Mouse (Mus musculus) midbrain, embryonic 14.5 days (tissue): ENCODE data around the gene Arpc1b. TPM values are rescaled to one million over a fixed set of nuclear protein-coding genes. Genes with fewer than 3 reads are reported as not detected.
"Not testable (repeated sequence)": the region's sequence is repeated elsewhere in the genome, so short reads cannot be mapped to it uniquely, and the experiment has no call there.

Experiments used
- ATAC-seq: fragments of 200-750 bp; cut with Nextera tagmentation; 2 replicates; pipeline ENCODE4 v1.8.0; 2017; ENCODE audit warnings: moderate number of reproducible peaks, moderate library complexity; ENCODE audit not compliant: low FRiP score, low TSS enrichment
- DNase-seq: peaks from one replicate; pipeline ENCODE4 v3.0.0-alpha.2; 2015
- H3K27ac ChIP-seq: fragments of 300-500 bp; sonication (generic); replicated peaks from 2 replicates; pipeline ENCODE4 v1.5.1; 2014; ENCODE audit warnings: mild to moderate bottlenecking, low read depth, low read length, moderate library complexity
- H3K27me3 ChIP-seq: fragments of 300-500 bp; sonication (generic); 2 replicates; pipeline ENCODE4 v1.6.1; 2014; ENCODE audit warnings: low read length, control low read depth, mixed read lengths; ENCODE audit not compliant: control insufficient read depth, insufficient read depth
- H3K36me3 ChIP-seq: fragments of 300-500 bp; sonication (generic); 2 replicates; pipeline ENCODE4 v1.6.1; 2014; ENCODE audit warnings: low read length, control low read depth; ENCODE audit not compliant: control insufficient read depth, insufficient read depth
- H3K4me1 ChIP-seq: fragments of 300-500 bp; sonication (generic); 2 replicates; pipeline ENCODE4 v1.6.1; 2014; ENCODE audit warnings: mild to moderate bottlenecking, antibody characterized with exemption, low read length, control low read depth; ENCODE audit not compliant: control insufficient read depth, insufficient read depth
- H3K4me2 ChIP-seq: fragments of 300-500 bp; sonication (generic); 2 replicates; pipeline ENCODE4 v1.6.1; 2014; ENCODE audit warnings: mild to moderate bottlenecking, low read length, moderate library complexity
- H3K4me3 ChIP-seq: fragments of 300-500 bp; sonication (generic); replicated peaks from 2 replicates; pipeline ENCODE4 v1.5.1; 2014; ENCODE audit warnings: low read depth, low read length
- H3K9ac ChIP-seq: fragments of 300-500 bp; sonication (generic); replicated peaks from 2 replicates; pipeline ENCODE4 v1.6.1; 2014; ENCODE audit warnings: mild to moderate bottlenecking, low read length, moderate library complexity
- H3K9me3 ChIP-seq: fragments of 300-500 bp; sonication (generic); 2 replicates; pipeline ENCODE4 v1.6.1; 2016; ENCODE audit warnings: low read length, control low read depth, mixed read lengths; ENCODE audit not compliant: control insufficient read depth
- WGBS: fragments of 180-500 bp; shearing (Covaris S2); extraction: QIAGEN DNeasy Blood & Tissue Kit; methylation state at CpG from one replicate; pipeline ENCODE4 v1.1.7; 2014; 5-methylcytosine and 5-hydroxymethylcytosine counted together
- polyA plus RNA-seq: library from polyadenylated mRNA; unstranded; fragments of >200 nt; fragmentation: Nextera tagmentation; extraction: Ambion mirVana; gene quantifications from 2 replicates; pipeline ENCODE4 v1.2.1, GENCODE M21; 2014

The Arpc1b gene
- polyA plus RNA-seq, 1 experiment from 2014 or later, result 39.4 TPM

GRCm38 (mm10) chr5:145116916-145117315, 2.9 kb downstream of the Arpc1b start:
- no peak overlapping the region for H3K9ac ChIP-seq
- peaks cover 15% of the 10 kb centered on the region; the same call in 1 of the 2 replicates for H3K27me3 ChIP-seq
- no peak overlapping the region for H3K4me3 ChIP-seq
- no peak overlapping the region for H3K27ac ChIP-seq
- 0 out of 2 replicates have a peak, but pooled peaks cover 3% of the 10 kb centered on the region for H3K4me1 ChIP-seq
- DNase-seq (peak; percentile 51), ATAC-seq (no peak)
- no peaks in the 10 kb centered on the region for H3K36me3 ChIP-seq
- 49% methylated on average over 10 of the region's 10 CpGs for WGBS
- H3K4me2 ChIP-seq, result no peak overlapping the region
- no peaks in the 10 kb centered on the region for H3K9me3 ChIP-seq

DNA sequence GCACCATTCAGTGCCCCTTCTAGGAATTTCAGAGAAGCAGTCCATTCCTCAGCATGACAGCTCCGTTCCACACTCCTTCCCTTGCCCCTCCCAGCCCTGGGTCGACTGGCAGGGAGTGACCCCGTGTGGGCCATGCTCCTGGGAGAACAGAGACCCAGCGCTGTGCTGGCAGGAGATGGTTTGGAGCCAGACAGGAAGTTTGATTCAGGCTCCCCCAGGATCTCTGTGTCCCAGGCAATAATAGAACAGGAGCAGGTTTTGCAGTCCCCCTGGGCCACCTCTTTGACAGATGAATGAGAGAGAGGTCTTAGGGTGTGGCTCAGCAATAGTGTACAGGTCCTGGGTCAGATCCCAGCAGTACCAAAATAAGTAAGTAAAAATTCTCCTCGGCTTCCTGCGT, 4.0 kb downstream of the Arpc1b start:
- WGBS, result 72% methylated on average over 6 of the region's 6 CpGs
- Histone ChIP-seq H3K4me2 (no peak overlapping the region), H3K9me3 (no peaks in the 10 kb centered on the region), H3K36me3 (no peaks in the 10 kb centered on the region), H3K27me3 (peaks cover 15% of the 10 kb centered on the region; the same call in 1 of the 2 replicates), H3K9ac (no peak overlapping the region), H3K27ac (no peak overlapping the region), H3K4me3 (no peak overlapping the region), H3K4me1 (0 out of 2 replicates have a peak, but pooled peaks cover 3% of the 10 kb centered on the region)
- DNase-seq (no peak), ATAC-seq (no peak)

- Histone ChIP-seq H3K27ac (no peak overlapping the region), H3K9ac (no peak overlapping the region), H3K4me3 (no peak overlapping the region), H3K4me2 (no peak overlapping the region), H3K4me1 (0 out of 2 replicates have a peak, but pooled peaks cover 3% of the 10 kb centered on the region), H3K27me3 (peaks cover 12% of the 10 kb centered on the region; the same call in 1 of the 2 replicates), H3K36me3 (no peaks in the 10 kb centered on the region), H3K9me3 (no peaks in the 10 kb centered on the region)
- WGBS, result 88% methylated on average over 5 of the region's 5 CpGs
- no peak for ATAC-seq
- DNase-seq, result no peak
Measured at GRCm38 (mm10) chr5:145118461-145118860, 4.4 kb downstream of the Arpc1b start.

DNA sequence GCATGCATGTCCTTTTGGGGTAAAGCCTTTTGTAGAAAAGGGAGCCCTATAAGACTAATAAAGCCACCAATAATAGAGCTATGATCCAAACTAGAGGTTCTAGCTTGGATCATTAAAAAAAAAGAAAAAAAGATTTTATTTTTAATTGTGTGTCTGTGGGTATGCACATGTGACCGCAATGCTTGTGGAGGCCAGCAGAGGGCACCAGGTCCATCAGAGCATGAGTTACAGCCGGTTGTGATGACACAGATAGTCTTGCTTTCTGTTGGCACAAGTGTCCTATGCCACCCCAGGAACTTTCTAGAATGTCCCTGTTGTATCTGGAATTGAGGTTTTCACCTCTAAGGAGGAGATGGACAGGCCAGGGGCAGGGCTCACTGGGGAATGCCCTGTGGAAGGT, 5.4 kb downstream of the Arpc1b start:
- Histone ChIP-seq H3K36me3 (peaks cover 3% of the 10 kb centered on the region; the same call in 1 of the 2 replicates), H3K4me2 (no peak overlapping the region), H3K4me3 (no peak overlapping the region), H3K4me1 (0 out of 2 replicates have a peak, but pooled peaks cover 3% of the 10 kb centered on the region), H3K9ac (no peak overlapping the region), H3K27me3 (peaks cover 6% of the 10 kb centered on the region; the same call in 1 of the 2 replicates), H3K27ac (no peak overlapping the region), H3K9me3 (no peaks in the 10 kb centered on the region)
- DNase-seq (no peak), ATAC-seq (no peak)
- 89% methylated on average over 2 of the region's 2 CpGs for WGBS

GRCm38 (mm10) chr5:145120921-145121320, 6.9 kb downstream of the Arpc1b start:
- no peak overlapping the region for H3K4me3 ChIP-seq
- no peak overlapping the region for H3K27ac ChIP-seq
- no peak overlapping the region for H3K9ac ChIP-seq
- H3K27me3 ChIP-seq, result no peaks in the 10 kb centered on the region
- H3K9me3 ChIP-seq, result no peaks in the 10 kb centered on the region
- peaks cover 15% of the 10 kb centered on the region for H3K36me3 ChIP-seq
- no peaks in the 10 kb centered on the region for H3K4me1 ChIP-seq
- ATAC-seq (no peak), DNase-seq (no peak)
- WGBS, result 81% methylated on average over 7 of the region's 7 CpGs
- no peak overlapping the region for H3K4me2 ChIP-seq

- Histone ChIP-seq H3K4me2 (no peak overlapping the region), H3K27me3 (no peaks in the 10 kb centered on the region), H3K4me1 (no peaks in the 10 kb centered on the region), H3K4me3 (no peak overlapping the region), H3K9ac (no peak overlapping the region), H3K9me3 (no peaks in the 10 kb centered on the region), H3K36me3 (peaks cover 36% of the 10 kb centered on the region), H3K27ac (no peak overlapping the region)
- DNase-seq, result no peak
- 97% methylated on average over 19 of the region's 19 CpGs for WGBS
- no peak for ATAC-seq
Measured at GRCm38 (mm10) chr5:145123396-145123795, 9.4 kb downstream of the Arpc1b start.

DNA sequence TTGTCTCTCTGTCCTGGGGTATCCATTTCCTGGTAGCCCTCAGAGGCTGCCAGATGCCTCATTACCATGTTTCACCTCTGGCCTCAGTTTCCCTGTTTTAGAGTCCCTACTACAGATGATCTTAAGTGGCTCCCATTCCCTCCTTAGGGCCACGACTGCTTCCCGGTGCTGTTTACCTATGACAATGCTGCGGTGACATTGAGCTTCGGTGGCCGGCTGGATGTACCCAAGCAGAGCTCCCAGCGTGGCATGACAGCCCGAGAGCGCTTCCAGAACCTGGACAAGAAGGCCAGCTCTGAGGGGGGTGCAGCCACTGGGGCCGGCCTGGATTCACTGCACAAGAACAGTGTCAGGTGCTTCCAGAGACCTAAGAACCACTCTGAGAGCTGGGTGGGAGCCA, 12.6 kb downstream of the Arpc1b start:
- Histone ChIP-seq H3K4me1 (no peaks in the 10 kb centered on the region), H3K27me3 (no peaks in the 10 kb centered on the region), H3K9ac (no peak overlapping the region), H3K9me3 (no peaks in the 10 kb centered on the region), H3K4me2 (no peak overlapping the region), H3K27ac (no peak overlapping the region), H3K4me3 (no peak overlapping the region), H3K36me3 (peaks cover 64% of the 10 kb centered on the region)
- no peak for ATAC-seq
- DNase-seq, result no peak
- WGBS, result 95% methylated on average over 9 of the region's 9 CpGs

DNA sequence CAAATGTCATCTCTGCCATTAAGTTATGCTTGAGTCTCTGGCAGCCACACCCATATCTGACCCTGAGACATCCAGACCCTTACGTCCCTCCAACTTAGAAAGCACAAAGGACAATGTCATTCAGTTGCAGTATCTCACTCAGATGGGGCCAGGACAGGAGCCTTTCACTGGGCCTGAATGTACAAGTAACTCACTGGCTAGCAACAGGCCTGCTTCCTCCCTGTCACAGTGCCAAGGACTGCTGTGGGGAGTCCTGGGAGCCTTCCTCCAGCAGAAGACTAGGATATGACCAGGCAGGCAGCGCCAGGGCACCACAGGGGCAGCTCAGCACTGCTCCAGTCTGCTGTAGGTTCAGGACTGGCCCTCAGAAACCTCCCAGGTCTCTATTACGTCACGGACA, 15.1 kb downstream of the Arpc1b start:
- DNase-seq, result no peak
- no peaks in the 10 kb centered on the region for H3K27me3 ChIP-seq
- no peaks in the 10 kb centered on the region for H3K4me1 ChIP-seq
- peaks cover 89% of the 10 kb centered on the region for H3K36me3 ChIP-seq
- no peak overlapping the region for H3K4me3 ChIP-seq
- WGBS, result 97% methylated on average over 4 of the region's 4 CpGs
- no peak overlapping the region for H3K9ac ChIP-seq
- H3K9me3 ChIP-seq, result no peaks in the 10 kb centered on the region
- no peak overlapping the region for H3K4me2 ChIP-seq
- no peak overlapping the region for H3K27ac ChIP-seq
- no peak for ATAC-seq

DNA sequence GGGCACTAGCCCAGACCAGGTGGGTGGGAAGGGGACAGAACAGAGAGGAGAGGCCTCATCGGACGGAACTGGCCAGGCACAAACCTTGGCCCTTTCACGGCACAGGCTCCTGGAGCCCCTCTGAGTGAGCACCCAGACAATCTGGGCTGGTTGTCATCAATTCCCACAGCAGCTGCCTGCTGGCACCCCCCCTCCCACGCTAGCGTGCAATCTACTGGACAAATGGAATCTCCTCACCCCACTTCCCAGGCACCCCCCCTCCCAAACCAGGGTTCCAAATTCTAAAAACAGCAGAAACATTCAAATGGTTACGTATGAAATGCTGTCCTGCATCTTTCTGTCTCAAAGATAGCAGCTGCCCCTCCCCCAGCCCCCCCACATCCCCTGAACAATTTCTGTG, 15.8 kb downstream of the Arpc1b start:
- not testable (repeated sequence) for H3K4me1 ChIP-seq, ATAC-seq, DNase-seq, H3K27ac ChIP-seq, H3K4me2 ChIP-seq, H3K4me3 ChIP-seq, H3K9me3 ChIP-seq, H3K27me3 ChIP-seq, H3K9ac ChIP-seq
- peaks cover 90% of the 10 kb centered on the region for H3K36me3 ChIP-seq
- 97% methylated on average over 6 of the region's 6 CpGs for WGBS
